Mouse (Mus musculus) cerebellum, adult 18-20 months (tissue): ENCODE results near the gene Foxn3.
A peak's percentile ranks its signal among the peaks of the same experiment; 100 is the strongest.

Experiments
- DNase-seq, 2 experiments: peaks; one replicate each; pipeline ENCODE4 v3.0.0; 2021

The Foxn3 gene

DNA sequence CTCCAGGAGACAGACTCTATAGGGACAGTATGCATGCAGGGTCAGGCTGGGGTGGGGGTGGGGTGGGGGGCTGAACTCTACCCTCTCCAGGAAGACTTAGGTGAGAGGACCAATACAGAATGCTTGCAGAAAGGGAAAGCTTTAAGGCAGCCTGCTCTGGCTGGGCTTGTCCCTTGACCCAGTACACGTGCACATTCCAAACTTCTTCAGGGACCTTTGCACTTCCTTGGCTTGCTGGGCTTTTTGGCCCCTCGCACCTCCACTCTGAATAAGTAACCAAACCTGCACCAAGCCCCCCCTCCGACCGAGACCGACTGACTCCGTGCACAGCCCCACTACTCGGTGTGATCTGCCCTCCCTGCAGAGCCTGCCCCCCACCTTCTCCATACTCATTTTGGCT lies 151.3 kb downstream of the Foxn3 start:
- DNase-seq = no peak

DNA sequence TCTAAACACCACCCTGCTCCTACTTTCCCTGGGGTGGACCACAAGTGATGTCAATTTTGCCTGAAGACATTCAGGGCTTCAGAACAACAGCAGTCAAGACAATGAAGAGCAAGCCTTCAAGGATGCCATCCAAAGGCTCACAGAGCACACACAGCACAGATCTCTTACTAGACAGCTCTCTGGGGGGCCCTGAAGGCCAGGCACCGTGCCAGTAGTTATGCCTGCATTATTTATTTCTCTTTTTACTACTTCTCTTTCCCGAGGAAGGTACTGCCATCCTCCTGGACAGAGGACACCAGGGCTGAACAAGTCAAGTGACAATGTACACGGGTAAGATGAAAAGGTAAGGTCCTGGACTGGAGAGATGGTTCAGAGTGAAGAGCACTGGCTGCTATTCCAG lies 154.7 kb downstream of the Foxn3 start:
- DNase-seq = peak in 1 of 2 experiments; percentile 43

DNA sequence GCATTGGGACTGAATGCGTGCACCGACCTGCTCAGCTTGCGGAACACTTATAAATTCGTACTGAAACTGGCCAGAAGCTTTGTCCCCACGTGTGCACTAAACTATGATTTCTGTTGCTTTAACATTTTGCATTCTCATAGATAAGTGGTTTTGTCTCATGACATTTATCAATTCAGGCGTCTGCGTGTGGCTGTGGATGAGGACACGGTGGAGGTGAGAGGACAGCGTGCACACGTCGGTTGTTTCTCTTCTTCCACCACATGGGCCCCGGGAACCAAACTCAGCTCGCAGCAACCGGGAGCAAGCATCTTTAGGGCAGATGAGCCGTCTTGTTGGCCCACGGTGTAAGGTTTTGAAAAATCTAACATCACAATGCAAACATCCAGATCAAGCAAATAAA lies 155.3 kb downstream of the Foxn3 start:
- no peak for DNase-seq

DNA sequence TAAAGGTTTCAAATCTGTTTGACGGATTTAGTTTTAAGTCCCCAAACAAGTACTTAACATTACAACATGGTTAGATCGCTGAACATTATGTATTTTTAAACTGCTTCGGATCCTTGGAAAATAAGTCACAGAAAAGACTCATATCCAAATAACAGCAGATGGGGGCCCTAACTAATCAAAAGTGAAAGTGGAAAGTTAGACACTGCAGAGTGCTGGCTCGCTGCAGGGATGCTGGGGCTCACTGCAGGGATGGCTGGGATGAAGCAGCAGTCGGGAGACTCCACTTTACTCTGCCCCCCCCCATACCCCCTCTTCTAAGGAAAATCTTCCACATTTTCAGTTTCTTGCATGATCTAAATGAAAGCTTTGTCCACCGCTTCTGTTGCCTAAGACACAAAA lies 156.1 kb downstream of the Foxn3 start:
- no peak for DNase-seq

DNA sequence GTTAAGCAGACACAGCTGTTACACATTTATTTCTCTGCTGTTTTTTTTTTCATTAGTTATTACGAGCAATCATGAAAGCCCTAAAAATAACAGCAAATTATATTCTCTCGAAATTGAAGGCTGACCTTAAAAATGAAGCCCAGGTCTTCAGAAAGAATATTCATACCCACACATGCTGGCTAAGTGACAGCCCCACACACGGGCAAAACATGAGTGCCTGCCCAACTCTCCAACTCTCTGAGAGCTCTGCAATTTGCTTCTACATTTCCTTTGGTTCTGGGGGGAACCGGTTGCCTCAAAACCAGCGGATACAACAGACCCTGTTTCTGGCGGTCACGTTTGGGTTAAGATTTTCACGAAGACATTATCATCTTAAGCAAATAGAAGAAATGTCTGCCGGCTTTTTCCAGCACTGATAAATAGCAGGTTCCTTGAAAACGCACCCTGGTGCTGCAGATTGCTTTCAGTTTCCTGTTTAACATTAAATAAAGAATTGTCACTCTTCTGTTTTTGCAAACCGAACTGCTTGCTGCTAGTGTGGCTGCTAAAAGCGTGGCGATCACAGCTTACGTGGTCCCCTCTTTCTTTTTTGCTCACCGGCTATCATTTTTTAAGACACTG lies 156.6 kb downstream of the Foxn3 start:
- peak in 1 of 2 experiments; percentile 22 for DNase-seq

DNA sequence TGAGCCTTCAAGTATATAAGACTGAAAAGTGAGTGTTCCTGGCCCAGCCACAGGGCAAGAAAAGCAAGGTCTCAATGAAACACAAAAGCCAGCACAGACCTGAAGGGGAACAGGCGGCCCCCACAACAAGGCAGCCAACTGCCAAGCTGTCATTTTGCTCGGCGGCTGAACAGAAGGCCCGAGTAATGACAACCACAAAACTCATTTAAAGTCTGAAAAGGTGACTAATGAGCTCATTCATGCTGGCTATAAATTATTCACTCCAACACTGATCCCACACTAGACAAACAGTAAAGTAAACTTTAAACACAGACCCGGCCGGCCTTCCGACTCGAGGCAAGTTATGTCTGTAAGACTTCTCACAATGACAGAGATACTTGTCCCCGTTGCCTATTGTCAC lies 157.1 kb downstream of the Foxn3 start:
- DNase-seq = peak; percentile 47 to 52

DNA sequence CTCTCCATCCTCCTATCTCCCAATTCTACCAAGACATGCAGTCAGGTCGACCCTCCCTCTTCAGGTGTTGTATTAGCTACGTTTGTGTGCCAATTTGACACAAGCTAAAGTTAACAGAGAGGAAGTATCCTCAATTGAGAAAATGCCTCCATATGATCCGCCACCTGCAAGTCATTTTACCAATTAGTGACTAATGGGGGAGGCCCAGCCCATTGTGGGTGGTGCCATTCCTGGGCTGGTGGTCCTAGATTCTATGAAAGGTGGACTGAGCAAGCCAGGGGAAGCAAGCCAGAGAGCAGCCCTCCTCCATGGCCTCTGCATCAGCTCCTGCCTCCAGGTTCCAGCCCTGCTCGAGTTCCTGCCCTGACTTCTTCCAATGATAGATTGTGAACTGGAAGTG lies 158.0 kb downstream of the Foxn3 start:
- no peak for DNase-seq

DNA sequence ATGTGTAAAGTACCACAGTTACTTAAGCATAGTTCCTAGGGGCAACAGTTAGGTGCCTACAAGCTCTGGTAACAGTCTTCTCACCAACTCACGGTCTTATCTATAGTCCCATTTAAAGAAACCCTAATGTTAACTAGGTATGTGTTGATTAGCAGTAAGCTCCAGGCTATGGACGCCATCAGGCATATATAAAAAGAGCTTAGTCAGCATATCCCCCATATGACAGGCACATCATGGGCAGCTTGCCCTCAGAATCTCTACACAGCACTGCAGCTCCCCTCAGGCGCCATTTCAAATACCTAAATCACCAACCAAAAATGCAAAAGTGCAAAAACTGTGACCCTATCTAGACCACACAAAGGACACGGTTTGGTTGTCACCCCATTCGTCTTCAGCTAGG lies 160.4 kb downstream of the Foxn3 start:
- DNase-seq = no peak

DNA sequence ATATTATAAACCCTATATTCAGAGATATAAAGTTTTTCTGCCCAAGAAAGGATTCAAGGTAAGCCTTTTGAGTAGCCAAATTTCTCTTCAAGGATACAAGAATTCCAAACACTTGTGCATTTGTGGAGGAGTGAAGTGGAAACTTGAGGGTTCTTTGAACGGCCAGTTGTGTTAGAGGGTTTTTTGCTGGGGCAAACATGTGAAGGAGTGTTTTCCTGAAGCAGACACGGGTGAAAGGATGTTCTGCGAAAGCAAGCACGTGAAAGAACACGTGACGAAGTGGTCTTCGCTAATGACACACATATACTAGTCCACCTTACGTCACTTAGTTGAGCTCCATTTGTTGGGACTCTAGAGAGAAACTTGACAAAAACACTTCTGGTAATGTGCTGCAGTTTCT lies 162.5 kb downstream of the Foxn3 start:
- DNase-seq = no peak

DNA sequence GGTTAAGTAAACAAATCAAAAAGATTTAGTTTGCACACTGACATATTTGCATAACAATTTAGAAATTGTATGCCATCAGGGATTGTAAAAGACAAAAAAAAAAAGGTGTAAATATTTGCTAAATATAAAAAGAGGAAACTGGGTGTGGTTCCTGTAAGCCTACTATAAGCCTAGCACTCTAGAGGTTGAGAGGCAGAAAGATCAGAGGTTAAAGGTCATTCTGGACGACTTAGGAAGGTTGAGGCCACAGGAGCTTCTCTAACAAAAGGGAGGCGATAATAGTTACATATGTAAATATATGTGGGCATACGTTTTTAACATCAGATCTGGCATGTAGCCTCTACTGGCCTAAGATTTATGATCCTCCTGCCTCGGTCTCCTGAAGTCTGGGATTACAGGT lies 163.8 kb downstream of the Foxn3 start:
- DNase-seq = no peak

DNA sequence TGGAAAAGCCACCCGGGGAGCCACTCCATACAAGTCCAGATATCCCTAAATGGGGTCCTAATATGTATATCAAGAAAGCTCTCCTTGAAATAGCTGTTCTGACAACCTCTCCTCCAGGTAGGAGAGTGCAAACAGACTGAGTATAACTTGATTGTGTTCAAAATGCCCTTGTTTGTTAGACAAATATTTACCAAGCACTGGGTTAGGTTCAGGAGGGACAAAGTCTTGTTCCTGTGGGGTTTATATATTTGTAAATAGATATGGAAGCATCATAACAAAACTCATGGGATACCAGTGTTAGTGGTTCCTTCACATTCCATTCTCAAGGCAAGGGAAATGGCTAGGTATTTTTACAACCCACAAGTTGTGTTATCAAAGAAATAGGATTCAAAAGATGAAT lies 166.9 kb downstream of the Foxn3 start:
- DNase-seq = no peak

DNA sequence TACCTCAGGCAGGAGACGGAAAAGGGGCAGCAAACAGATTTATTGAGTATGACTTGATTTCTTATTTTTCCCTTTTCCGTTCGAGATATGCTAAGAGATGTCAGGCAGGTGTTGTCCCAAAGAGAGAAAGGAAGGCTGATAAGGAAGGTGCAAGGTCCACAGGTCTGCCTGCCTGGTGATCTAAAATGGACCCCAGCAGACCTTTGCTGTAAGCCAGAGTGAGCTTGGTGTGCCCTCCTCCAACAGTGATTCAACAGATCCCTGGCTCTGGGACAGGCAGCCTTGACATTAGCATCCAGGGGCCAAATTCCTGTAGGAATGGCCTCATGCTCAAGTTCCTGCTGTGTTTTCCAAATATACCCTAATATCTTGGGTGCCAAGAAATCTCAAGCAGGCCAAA lies 168.3 kb downstream of the Foxn3 start:
- no peak for DNase-seq

DNA sequence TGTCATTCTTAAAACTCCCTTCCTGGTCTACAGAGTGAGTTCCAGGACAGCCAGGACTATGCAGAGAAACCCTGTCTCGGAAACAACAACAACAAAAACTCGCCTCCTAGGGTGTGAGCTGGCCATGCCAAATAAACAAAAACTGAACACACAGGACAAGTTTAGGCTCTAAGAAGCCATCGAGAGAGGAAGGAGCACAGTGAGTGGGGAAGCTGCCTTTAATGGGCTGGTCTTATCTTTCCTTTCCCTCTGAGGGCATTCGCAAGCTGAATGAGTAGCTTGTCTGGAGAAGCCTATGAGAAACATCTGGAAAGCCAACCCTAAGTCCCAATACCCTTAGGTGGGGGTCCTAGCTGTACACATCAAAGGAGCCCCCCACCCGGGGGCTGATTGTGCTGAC lies 168.7 kb downstream of the Foxn3 start:
- no peak for DNase-seq

DNA sequence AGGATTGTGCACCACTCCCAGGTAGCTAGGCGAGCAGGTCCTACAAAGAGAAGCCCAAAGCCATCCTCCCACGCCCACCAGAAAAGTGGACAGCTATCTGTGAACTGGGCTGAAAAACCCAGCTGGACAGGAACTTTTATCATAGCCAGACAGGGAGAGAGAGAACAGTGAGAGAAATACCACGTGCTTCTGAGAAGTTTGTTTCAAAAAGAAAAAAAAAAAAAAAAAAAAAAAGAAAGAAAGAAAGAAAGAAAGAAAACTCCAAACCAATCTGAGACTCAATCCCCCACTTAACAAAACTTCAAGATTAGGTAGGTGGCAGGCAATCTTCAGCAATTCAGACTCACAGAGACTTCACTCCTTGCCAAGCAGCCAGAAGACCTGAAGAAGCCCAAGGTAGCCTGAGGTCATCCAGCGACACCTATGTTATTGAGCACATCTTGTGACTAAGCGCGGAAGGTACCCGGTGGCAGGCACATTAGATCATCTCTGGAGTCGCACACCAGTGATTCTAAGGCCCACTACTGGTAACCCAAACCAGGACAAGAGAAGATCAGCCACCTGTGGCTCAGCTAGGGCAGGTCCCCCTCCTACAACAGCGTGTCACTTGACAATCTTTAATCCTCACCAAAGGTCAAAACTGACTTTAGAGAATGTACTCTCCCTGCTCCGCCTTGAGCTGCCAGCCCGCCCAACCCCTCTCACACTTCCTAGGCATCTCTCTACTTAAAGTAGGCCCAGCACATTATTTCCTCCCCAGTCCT lies 169.3 kb downstream of the Foxn3 start:
- no peak for DNase-seq

DNA sequence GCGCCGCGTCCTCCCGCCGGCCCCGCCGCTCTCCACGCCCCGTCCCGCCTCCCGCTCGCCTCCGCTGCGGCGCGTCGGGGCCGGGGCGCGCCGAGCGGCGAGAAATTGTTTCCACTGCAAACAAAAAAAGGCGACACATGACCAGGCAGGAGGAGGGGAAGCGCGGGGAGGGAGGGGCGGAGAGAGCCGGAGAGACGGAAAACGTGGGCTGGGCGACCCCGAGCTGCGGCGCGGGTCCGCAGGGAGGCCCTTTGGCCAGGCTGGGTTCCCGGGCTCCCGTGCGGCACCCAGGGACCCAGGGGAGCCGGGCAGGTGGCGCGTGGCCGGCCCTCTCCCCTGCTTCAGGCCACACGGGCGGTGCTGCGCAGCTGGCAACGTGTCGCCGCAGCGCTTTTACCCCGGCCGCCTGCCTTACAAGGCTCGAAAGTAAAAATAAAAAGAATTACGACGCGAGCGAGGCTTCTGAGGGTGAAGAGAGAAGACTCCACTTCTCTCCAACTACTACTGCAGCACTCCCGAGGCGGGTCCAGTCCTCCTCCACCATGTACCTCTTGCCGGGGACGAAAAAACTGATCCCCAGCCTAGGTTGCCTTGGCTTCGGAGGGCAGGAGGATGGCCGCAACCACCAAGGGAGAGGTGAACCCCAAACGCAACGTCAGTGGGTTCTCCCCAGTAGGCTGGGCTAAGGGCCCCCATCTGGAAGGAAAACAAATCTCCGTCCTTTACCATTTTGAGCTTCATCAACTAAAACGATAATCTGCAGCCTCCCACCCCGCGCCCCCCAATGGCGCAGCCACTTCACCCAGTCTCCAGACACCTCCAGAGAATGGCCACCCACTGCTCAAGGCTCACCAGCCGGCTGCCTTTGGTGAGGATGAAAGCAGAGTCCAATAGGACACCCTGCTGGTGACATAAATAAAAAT lies 170.2 kb downstream of the Foxn3 start:
- peak; percentile 81 to 84 for DNase-seq

DNA sequence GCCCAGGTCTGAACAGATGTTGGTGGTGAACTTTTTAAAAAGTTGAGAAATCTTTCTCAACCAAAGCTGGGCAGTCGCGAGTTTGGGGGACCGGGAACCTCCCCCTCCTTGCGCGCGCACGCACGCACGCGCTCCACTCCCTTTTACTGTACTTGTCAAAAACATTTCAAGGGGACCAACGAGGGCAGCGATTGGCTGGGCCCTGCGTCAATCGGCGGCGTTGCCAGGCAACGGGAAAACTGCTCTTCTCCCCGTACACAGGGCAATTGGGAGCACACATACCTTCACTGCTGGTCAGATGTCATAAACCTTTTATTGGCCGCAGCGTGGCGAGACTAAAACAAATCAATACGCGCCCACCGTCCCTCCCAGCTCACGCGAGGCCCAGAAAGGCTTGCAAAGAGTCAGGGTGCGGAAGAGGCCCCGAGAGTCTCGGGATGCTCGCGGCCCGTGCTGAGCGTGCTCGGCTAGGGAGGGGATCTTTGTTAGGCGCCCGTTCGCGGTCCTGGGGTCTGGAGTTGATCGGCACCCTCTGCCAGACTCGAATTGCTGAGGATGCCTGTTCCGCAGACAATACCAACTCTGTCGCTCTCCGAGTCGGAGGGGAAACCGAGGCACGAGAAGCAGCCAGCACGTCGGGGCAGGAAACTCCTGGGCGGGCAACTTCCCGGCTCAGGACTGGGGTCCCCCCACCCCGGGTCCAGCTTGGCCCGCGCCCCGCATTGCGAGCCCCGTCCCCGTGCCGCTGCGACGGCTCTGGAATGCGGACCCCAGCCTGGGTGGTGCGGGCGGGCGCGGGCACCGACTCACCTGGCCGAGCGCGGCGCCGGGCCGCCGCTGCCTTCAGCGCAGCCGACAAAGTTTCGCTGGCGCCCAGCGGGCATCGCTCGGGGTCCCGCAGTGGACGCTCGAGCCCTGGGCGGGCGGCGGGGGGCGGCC lies 171.2 kb downstream of the Foxn3 start:
- peak; percentile 99 to 100 for DNase-seq

DNA sequence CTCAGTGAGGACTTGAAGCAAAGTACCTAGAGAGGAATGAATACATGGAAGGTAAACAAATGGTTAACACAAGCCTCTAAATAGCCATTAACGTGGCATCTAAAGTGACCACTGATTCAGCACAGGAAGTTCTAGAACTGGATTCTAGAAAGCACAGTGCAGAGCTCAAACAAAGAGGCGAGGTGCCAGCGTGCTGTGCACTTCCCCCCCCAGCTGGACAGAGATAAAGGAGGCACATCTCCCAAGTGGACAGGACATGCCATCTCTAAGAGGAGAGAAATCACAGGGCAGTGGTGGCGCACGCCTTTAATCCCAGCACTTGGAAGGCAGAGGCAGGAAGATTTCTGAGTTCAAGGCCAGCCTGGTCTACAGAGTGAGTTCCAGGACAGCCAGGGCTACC lies 173.0 kb downstream of the Foxn3 start:
- no peak for DNase-seq

DNA sequence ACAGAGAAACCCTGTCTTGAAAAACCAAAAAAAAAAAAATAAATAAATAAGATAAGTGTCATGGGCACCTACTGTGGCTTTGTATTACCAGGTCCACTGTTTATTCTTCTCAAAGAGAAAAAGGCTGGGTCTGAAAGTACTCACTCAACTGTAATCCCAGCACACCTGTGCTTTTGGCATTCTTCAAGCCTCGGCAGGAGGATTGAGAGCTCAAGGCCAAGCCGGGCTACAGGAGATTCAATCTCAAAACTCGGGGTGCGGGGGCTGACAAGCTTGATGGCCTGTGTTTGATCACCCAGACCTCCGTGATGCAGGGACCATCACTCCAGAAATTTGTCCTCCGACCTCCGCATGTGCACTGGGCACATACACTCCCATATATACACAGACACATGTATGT lies 174.1 kb downstream of the Foxn3 start:
- DNase-seq = peak in 1 of 2 experiments; percentile 57

DNA sequence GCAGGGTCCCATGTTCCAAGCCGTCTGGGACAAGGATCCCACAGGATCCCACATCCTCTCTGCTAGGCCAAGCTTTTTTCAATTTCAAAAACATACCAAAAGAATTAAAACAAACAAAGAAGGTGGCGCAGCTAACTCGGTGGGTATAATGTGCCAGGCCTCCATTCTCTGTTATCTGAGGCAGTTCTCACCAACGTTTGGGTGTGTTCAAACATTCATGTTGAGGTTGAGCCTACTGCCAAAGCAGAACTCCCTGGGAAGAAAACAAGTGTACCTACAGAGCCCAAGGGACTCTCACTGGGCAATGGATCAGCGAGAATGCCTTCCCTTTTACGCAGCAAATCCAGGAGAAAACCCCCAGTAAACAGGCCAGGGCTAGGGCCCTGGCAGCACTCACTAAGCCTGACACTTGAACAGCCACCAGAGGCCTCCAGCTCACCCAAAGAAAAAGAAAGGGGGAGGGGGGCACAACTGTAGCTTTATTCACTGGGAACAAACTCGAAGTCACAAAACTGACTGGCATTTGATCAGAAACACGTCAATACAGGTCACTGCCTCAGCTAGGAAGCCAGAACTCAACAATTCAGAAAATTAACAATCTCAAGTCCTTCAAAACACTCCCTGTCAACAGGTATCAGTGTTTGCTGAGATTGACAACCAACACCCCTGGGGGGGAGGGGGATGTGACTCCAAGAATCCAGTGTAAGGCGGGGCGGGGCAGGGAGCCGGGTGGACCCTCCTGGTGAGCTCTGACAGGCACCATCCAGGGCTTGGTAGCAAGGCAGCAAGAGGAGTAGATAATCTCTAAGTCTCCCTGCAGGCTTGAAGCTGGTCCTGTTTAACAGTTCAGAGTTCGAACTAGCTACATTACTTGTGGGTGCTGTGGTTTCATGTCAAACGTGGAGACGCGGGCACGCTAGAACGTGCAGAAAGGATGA lies 177.2 kb downstream of the Foxn3 start:
- DNase-seq = no peak

DNA sequence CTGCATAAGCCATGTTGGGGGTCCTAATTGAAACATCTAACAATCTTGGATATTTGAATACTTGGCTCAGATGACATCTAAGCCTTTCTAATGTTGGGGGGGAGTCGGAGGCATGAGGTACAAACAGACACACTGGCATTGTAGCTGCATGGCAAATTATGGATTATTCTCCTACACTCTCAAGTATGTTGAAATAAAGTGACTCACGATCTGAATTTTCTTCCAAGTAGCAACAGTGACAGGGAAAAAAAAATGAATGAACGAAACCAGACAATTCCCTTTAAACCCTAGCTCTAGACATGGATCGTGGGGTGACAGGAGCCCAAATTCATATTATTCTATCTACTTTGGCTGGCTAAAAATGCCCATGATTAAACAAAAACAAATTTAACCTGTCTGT lies 178.3 kb downstream of the Foxn3 start:
- DNase-seq = no peak

DNA sequence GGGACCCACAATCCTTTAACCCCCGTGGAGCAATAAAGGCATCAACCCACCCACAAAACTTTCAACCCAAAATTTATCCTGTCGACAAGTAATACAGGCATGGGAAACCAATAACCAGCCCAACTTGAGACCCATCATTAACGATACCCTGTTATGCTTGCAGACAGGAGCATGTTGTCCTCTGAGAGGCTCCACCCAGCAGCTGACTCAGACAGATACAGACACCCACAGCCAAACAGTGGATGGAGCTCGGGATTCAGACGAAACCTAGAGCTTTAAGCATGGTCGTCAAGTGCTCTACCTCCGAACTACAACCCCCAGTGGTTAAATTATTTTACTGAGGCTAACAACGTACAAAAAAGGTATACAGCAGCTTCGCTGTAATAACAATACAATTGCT lies 182.1 kb downstream of the Foxn3 start:
- no peak for DNase-seq
